Mouse (Mus musculus) liver (tissue): ENCODE data around the gene Cracr2a.

Source experiments
- DNase-seq: peaks from one replicate; pipeline ENCODE4 v3.0.0-alpha.2; 2020; ENCODE audit warnings: mixed read lengths

The Cracr2a gene

DNA sequence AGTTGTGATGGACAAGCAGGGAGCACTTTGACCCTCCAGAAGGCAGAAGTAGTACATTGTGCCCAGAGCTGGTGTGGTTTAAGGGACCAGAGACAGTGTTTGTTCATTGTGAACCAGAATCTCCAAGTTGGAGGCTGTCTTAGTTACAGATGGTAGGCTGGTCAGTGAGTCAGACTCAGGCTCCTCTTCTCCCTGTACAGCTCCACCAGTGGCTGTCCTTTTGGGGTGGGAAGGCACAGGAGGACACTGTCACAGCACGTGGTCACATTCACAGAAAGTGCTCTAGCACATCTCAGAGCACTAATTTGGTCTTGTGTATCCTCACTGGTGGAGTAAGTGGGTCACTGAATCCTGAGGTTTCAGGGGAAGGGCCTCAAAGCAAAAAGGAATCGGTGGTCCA is 68.1 kb downstream of the Cracr2a start:
- DNase-seq: no peak

- DNase-seq: no peak
Observed at GRCm38 (mm10) chr6:127634858-127635257, 73.7 kb downstream of the Cracr2a start.

- no peak for DNase-seq
Observed at GRCm38 (mm10) chr6:127635462-127636189, 74.5 kb downstream of the Cracr2a start.

GRCm38 (mm10) chr6:127641077-127641801 is 80.1 kb downstream of the Cracr2a start:
- DNase-seq: no peak

GRCm38 (mm10) chr6:127655988-127656387 is 94.8 kb downstream of the Cracr2a start:
- DNase-seq: no peak

GRCm38 (mm10) chr6:127657152-127657551 is 96.0 kb downstream of the Cracr2a start:
- no peak for DNase-seq

GRCm38 (mm10) chr6:127659472-127659871 is 98.3 kb downstream of the Cracr2a start:
- DNase-seq: no peak

- no peak for DNase-seq
Observed at GRCm38 (mm10) chr6:127659966-127660365, 98.8 kb downstream of the Cracr2a start.

DNA sequence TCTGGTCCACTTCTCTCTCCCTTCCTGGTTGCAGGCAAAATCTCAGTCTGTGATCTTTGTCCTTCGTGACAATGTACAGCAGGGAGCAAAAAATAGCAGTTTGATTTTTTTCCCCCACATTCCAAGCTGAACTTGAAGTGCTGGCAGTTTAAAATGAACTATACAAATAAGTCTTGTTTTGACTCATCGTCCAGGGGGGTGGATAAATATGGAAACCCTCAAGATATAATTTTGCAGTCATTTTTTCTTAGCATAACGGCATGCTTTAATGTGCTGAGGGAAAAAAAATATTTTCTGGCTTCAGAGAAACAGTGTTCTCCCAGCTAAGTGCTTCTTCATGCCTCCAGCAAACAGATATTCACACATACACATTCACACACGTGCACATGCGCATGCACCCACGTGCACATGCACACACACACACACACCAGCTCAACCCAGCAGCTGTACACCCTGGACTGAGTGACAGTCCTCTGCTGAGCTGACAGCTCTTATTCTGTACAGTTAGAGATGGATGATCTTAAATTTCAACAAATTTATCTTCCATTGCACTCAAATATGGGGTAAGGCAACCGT is 100.7 kb downstream of the Cracr2a start:
- DNase-seq: no peak

DNA sequence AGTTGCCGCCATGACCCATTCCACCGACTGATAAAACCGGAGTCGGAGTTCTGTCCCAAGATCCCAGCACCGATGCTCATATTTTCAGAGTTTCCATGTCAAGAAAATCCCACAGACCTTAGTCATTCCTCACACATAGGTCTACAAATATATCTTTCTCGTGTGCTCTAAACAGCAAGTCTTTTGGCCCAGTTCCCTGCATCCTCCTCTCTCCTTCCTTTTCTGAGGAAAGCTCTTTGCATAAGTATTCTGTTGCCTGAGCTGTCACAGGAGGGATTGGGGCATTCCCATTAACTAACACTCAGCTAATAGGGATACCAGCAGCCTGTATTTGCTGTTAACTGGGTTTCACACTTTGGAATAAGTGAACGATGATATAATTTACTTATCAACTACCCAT is 102.1 kb downstream of the Cracr2a start:
- no peak for DNase-seq

DNA sequence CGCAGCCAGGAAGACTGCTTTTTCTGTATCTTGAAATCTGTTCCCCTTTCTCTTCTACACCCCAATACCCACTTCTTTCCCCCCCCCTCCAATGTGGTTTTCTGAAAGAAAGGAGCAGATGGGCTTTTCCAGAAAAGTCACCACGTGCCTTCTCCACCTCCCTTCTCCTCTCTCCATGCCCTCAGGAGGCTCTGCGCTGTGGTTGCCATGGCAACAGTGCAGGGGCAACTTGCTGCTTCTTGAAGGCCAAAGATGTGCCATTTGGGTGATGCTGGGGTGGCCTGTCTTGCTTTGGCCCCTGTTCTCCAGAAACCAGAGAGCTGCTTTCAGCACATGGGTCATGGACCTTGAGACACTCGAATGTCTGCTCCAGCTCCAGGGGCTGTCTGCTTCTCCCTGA is 108.2 kb downstream of the Cracr2a start:
- DNase-seq: no peak

DNA sequence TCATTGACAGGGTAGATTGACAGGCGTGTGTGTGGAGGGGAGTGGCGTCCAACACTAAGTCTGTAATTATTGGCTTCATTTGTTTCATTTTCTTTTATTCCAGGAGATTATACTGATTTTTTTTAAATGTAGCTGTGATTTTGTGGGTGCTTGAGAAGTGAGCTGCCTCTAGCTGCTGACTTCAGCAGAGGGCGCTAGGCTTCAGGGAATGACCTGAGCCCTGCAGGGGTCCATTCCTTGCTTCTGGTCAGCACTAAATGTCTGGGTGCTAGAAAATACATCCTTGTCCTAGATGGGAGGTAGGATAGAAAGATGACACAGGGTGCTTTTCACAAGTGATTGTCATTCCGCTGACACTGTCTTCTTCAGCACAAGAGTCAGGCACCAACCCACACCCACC is 108.9 kb downstream of the Cracr2a start:
- no peak for DNase-seq

GRCm38 (mm10) chr6:127672071-127672470 is 110.9 kb downstream of the Cracr2a start:
- DNase-seq: no peak

DNA sequence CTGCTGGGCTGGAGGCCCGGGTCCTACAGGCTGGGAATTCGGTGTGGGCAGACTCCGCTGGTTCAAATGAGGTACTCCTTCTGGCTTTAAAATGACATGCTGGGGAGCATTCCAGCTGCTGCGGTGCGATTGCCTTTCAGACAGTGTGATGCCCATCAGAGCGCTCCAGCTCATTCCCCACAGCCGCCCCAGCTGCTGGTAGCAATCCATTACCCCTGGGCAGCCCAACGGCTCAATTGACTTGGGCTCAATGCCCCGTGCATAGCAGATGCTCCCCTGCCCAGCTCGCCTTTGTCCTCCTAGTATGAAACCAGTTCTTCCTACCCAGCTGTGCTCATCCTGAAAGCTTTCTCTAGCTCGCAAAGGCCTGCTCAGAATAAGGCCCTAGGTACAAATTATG is 115.7 kb downstream of the Cracr2a start:
- no peak for DNase-seq

GRCm38 (mm10) chr6:127678320-127678719 is 117.2 kb downstream of the Cracr2a start:
- no peak for DNase-seq

GRCm38 (mm10) chr6:127678998-127679397 is 117.9 kb downstream of the Cracr2a start:
- no peak for DNase-seq

- DNase-seq: no peak
Observed at GRCm38 (mm10) chr6:127680784-127681183, 119.6 kb downstream of the Cracr2a start.

DNA sequence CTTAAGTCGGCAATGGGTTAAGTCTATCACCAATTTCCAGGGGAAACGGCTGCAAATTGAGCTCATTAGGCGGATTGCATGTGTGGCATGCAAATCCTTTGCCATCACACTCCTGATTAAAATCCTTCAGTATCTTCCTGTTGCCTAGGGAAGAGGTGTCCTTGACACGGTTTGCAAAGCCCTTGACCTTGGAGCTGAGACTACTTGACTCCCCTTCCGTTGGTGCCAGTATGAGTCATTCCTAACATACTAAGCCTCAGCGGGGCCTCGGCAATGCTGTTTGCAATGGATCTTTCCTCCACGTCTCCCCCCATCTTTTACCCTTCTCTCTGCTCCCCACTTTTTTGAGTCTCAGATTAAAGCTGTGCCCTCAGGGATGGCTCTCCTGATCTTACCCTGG is 122.4 kb downstream of the Cracr2a start:
- DNase-seq: no peak

DNA sequence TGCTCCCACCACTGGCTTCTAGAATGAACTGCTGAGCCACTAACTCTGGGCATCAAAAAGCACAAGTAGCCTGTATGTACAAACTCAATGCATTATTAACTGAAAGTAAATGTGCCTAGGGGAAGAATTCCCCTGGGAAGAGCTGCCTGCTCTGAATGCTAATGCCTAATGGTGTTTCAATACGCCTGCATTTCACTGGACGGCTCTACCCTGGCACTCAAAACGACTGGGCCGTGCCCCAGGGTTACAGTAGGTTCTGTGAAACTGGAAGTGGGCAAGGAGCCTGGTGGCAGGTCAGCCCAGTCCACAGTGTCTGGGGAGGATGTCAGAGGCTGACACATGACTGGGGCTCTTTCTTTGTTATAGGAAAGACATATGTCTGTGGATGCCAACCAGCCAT is 123.8 kb downstream of the Cracr2a start:
- DNase-seq: no peak

- no peak for DNase-seq
Observed at GRCm38 (mm10) chr6:127687181-127687860, 126.2 kb downstream of the Cracr2a start.

DNA sequence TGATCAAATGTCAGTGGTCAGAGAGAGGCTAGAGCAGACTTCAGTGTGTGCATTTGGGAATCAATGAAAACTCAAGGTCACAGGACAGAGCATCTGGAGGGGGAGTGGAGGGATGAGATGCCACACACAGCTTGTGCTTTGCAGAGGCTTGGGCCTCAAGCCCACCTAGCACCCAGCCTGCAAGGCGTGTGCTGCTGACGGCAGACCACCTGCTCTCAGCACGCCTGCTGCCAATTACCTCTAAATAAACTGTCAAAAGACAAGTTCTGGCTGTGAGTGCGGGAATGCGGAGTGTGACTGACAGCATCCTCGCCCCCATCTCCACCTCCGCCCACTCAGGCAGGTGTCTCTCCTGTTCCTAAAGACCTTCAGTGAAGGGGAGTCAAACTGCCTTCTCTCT is 131.2 kb downstream of the Cracr2a start:
- no peak for DNase-seq

GRCm38 (mm10) chr6:127693681-127694080 is 132.5 kb downstream of the Cracr2a start:
- no peak for DNase-seq

GRCm38 (mm10) chr6:127701036-127701783 is 140.1 kb downstream of the Cracr2a start:
- DNase-seq: no peak
